In genomic region chr19:3333247-3333646, GRCm38 (mm10) we compare ENCODE assay signal across 12 mouse cellular contexts. TPM values are rescaled to one million over a fixed set of nuclear protein-coding genes. Genes with fewer than 3 reads are reported as not detected.
DNase-seq lines count a peak whose midpoint lies in the region; ATAC-seq and TF ChIP-seq lines count a peak whose summit lies in the region.
"Had no signal": no experiment of that assay in that cellular context is flagged by ENCODE, and none has a peak within 500 bp of the region (broad histone marks: within the 10 kb centered on the region; RNA-seq: fewer than 3 reads in every experiment).

No protein-coding gene starts in this region.

- no peaks in the 10 kb centered on the region for H3K36me3 ChIP-seq in stomach, postnatal 0 days (ENCODE audit: control insufficient read depth, insufficient read depth, low read length)
- H3K36me3 ChIP-seq: neural tube, embryonic 13.5 days had no signal

- no peak for TF ChIP-seq EP300 in stomach, postnatal 0 days (optimal IDR thresholded peaks at IDR 0.05)

- no peak for TF ChIP-seq CTCF in stomach, postnatal 0 days (IDR thresholded peaks at IDR 0.05; ENCODE audit: low read depth)

- no peaks in the 10 kb centered on the region for H3K9me3 ChIP-seq in stomach, postnatal 0 days (ENCODE audit: control insufficient read depth, low read length)
- H3K9me3 ChIP-seq: neural tube, embryonic 13.5 days had no signal

- H3K4me2 ChIP-seq in stomach, postnatal 0 days (replicated peaks; ENCODE audit: low read depth) = no peak overlapping the region
- H3K4me2 ChIP-seq: neural tube, embryonic 13.5 days had no signal

- H3K9ac ChIP-seq in stomach, postnatal 0 days (ENCODE audit: low read length) = no peak overlapping the region
- H3K9ac ChIP-seq: neural tube, embryonic 13.5 days had no signal

- no peak overlapping the region for H3K27ac ChIP-seq in stomach, postnatal 0 days (replicated peaks)
- H3K27ac ChIP-seq: neural tube, embryonic 13.5 days had no signal

- H3K4me3 ChIP-seq in stomach, postnatal 0 days (ENCODE audit: low read depth, low read length) = no peak overlapping the region
- H3K4me3 ChIP-seq: neural tube, embryonic 13.5 days had no signal

- ATAC-seq in erythroid progenitor cell, adult 5-6 weeks (replicated peaks; ENCODE audit: low FRiP score, poor library complexity, severe bottlenecking) = no peak
- ATAC-seq in stomach, postnatal 0 days (ENCODE audit: low FRiP score, low TSS enrichment) = no peak
- ATAC-seq: forebrain, embryonic 14.5 days had no signal

- no peaks in the 10 kb centered on the region for H3K27me3 ChIP-seq in stomach, postnatal 0 days (ENCODE audit: control insufficient read depth, insufficient read depth, low read length)

- DNase-seq in lung, postnatal 36 days = peak; percentile 70
- no peak for DNase-seq in lung, postnatal 14 days
- DNase-seq in fat pad, adult 2 months (ENCODE audit: extremely low read depth, low read depth, low spot score) = peak; percentile 92
- DNase-seq in kidney, postnatal 10 days = peak; percentile 59
- DNase-seq in stomach, postnatal 0 days (ENCODE audit: low spot score) = no peak
- no peak for DNase-seq in urinary bladder, postnatal 14 days (ENCODE audit: low spot score)
- DNase-seq: embryo, embryonic 11 days; heart, postnatal 10 days; thymus, postnatal 4 days had no signal

- H3K4me1 ChIP-seq in stomach, postnatal 0 days (replicated peaks; ENCODE audit: control insufficient read depth, insufficient read depth) = peaks cover 3% of the 10 kb centered on the region; the same call in 1 of the 2 replicates

- 72% methylated on average over 6 of the region's 6 CpGs for WGBS in stomach, postnatal 0 days

RNA-seq across cellular contexts. Expression of gene Cpt1a, which starts 11.1 kb away (rescaled TPM):
- total RNA-seq in erythroid progenitor cell, adult 5-6 weeks (2015; ENCODE audit: low replicate concordance) = 17.6 and 22.3 TPM in 2 replicates
- 10.7 and 15.7 TPM in 2 replicates for total RNA-seq in erythroid progenitor cell, adult 5-6 weeks (2017; ENCODE audit: low replicate concordance)
- 59.5 and 62.0 TPM in 2 replicates for polyA plus RNA-seq in stomach, postnatal 0 days (2015; fragmentation: Nextera tagmentation; extraction: Ambion mirVana)

RNA-seq across cellular contexts. Expression of gene Ighmbp2, which starts 50.4 kb away (rescaled TPM):
- 0.42 and 1.1 TPM in 2 replicates for total RNA-seq in erythroid progenitor cell, adult 5-6 weeks (2015; ENCODE audit: low replicate concordance)
- total RNA-seq in erythroid progenitor cell, adult 5-6 weeks (2017; ENCODE audit: low replicate concordance) = 1.0 and 1.7 TPM in 2 replicates
- 3.9 and 4.0 TPM in 2 replicates for polyA plus RNA-seq in stomach, postnatal 0 days (2015; fragmentation: Nextera tagmentation; extraction: Ambion mirVana)

RNA-seq across cellular contexts. Expression of gene Mrpl21, which starts 50.5 kb away (rescaled TPM):
- total RNA-seq in erythroid progenitor cell, adult 5-6 weeks (2015; ENCODE audit: low replicate concordance) = 29.2 and 33.5 TPM in 2 replicates
- total RNA-seq in erythroid progenitor cell, adult 5-6 weeks (2017; ENCODE audit: low replicate concordance) = 13.6 and 30.7 TPM in 2 replicates
- 81.6 and 87.2 TPM in 2 replicates for polyA plus RNA-seq in stomach, postnatal 0 days (2015; fragmentation: Nextera tagmentation; extraction: Ambion mirVana)

RNA-seq across cellular contexts. Expression of gene Tesmin, which starts 55.4 kb away (rescaled TPM):
- 1.7 TPM in 1 of 2 replicates, not detected in the other for total RNA-seq in erythroid progenitor cell, adult 5-6 weeks (2015; ENCODE audit: low replicate concordance)
- total RNA-seq in erythroid progenitor cell, adult 5-6 weeks (2017; ENCODE audit: low replicate concordance) = not detected in 2 replicates
- polyA plus RNA-seq in stomach, postnatal 0 days (2015; fragmentation: Nextera tagmentation; extraction: Ambion mirVana) = 0.34 and 0.48 TPM in 2 replicates
- polyA plus RNA-seq: neural tube, embryonic 13.5 days had no signal

Comparison
In these comparisons a context has a peak if more than half of its experiments do, and no peak if none do; other contexts are left out.
1. DNase-seq: peak in lung, postnatal 36 days (single experiment), fat pad, adult 2 months (single experiment) and kidney, postnatal 10 days (single experiment); none in lung, postnatal 14 days (single experiment), stomach, postnatal 0 days (single experiment) and urinary bladder, postnatal 14 days (single experiment).